Mouse (Mus musculus): Measurements from ENCODE around the gene Fut4. TPM values are rescaled to one million over a fixed set of nuclear protein-coding genes. Genes with fewer than 3 reads are reported as not detected.
"Not testable (repeated sequence)": the region's sequence is repeated elsewhere in the genome, so short reads cannot be mapped to it uniquely, and the experiment has no call there.

Fut4 gene
- total RNA-seq, 2 experiments from 2014 or later = 2.4 to 2.6 TPM

DNA sequence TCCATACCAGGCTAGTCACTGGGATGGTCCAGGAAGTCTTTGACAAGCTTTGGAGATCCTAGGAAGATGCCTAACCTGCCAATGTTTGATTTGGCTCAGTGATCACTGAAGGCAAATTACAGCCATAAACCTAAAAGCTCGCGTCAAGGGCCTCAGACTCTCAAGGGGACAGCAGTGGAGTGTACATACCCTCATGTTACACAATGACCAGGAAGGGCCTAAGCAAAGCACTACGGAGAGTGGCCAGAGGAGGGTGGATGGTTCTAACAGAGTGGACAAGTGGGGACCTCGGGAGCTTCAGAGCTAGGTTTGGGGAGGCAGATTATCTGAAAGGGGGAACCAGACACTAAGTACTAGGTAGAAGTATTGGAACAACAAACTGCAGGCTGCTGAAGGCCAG lies 25.6 kb downstream of the Fut4 start:
- no peak for DNase-seq (ENCODE audit: low spot score in 2 of 2)

DNA sequence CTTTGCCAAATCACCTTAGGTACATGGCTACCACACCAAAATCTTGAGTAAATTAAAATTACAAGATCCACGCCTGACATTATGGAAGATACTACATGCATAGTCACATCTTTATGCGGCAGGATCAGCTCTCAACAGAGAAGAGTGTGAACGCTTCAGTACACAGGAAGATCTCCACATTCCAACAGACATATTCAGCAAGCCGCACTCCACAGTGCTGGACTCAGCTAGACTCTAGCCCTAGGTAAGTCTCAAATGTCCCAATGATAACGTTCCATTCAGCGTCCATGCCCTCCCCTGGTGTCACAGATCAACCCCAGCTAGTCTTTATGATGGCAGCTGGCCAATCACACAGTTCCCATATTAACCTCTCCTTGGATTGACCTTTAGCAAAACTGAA lies 26.2 kb downstream of the Fut4 start:
- no peak for DNase-seq (ENCODE audit: low spot score in 2 of 2)

DNA sequence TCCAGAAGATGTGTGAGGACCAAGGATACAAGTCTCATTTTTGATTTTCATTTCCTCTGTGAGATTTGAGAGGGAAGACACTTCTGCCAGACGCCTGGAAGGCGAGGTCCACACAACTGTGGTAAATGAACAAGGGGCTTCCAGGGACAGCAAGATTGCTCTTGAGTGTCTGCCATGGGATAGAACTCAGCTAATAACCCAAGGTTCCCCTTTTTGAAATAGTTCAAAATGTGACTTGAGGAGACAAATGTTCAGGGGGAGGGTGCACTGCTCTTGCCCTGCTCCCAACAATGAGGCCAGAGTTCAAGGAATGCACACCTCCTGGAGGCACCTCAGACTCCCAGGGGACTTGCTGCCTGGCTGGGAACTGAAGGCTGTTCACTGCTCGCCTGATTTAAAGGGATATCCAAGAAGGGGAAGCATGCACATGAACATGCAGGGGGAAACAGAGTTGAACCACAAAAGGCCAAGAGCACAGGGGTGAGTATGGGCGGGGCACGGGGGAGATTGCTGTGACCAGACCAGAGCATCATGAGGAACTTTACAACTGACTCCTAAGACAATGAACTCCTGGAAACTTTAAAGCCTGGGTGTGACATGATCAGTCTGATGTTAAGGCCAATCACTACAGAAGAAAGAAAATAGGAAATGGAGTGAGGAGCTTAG lies 27.3 kb downstream of the Fut4 start:
- DNase-seq (ENCODE audit: low spot score in 2 of 2) = no peak

DNA sequence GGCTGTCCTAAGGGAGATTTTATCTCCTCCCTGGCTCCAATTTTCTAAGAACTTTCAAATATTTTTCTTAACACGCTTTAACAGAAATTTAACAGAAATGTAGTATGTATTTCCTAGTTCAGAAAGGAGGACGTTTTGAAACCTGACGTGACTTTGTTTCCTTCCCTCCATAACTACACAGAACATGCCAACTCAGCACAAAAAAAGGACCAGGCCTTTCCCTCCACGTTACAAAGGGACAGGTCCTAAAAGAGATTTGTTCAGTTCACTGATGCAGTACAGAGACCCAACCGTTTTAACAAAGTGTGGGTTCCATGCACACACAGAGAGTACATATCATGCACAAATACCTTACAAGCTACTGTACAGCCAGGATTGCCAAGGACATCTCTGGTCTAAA lies 30.6 kb downstream of the Fut4 start:
- DNase-seq (ENCODE audit: low spot score in 2 of 2) = no peak

DNA sequence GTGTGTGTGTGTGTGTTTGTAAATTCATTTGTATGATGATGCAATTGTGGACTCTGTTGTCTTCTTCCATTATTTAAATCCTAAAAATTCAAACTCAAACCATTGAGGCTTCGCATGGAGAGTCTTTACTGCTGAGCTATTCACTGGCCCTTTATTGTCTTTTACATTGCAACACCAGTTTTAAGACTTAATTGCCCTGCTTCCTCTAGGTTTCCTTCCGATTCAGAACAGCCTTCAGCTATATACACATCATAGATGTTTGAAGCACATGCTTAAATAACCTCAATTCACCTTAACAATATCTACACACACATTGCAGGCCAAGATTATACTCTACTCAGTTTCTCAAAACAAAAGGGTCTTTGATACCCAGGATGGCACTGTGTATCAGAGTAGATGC lies 31.8 kb downstream of the Fut4 start:
- DNase-seq (ENCODE audit: low spot score in 2 of 2) = no peak

DNA sequence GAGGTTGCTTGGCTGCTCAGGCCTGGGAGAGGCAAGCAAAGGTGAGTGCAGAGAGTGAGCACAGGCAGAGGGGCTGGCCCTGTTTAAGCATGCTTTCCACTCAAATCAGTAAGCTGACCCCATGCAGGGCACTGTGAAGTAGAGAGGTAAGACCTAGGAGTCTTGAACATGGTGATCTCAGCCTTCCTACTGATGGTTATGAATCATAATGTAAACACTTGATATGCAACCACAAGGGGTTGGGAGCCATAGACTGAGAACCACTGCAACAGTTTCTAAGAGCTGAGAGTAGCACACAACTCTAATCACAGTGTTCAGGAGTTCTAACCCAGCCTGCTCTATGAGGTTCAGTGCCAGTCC lies 33.9 kb downstream of the Fut4 start:
- DNase-seq (ENCODE audit: low spot score in 2 of 2) = no peak

DNA sequence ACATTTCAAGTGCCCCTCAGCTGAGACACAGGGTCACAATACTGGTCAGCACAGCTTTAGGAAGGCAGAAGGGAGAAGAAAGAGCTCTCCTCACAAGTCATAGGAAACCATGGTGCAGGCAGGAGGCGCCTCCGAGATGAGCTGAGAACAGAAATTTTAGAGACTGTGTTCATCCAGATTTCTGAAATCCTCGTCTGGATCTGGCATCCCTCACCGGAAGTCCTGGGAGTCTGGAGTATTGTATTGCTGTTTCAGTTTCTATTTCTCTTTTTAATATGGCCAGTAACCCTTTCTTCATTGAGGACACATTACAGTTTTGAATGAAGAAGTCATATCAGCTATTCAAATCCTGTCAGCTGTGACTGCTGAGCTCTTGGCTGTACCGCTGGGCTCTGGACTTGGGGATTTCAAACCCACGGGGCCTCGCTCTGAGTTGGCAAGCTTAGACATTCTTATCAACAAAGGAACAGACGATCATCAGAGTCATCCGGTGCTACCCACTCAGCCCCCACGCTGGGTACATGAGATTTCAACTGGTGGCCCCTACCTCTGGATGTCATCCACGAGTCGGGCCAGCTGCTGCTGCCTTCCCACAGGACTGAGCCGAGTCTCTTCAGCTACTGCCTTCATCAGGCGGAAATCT lies 34.4 kb downstream of the Fut4 start:
- DNase-seq (ENCODE audit: low spot score in 2 of 2) = no peak

DNA sequence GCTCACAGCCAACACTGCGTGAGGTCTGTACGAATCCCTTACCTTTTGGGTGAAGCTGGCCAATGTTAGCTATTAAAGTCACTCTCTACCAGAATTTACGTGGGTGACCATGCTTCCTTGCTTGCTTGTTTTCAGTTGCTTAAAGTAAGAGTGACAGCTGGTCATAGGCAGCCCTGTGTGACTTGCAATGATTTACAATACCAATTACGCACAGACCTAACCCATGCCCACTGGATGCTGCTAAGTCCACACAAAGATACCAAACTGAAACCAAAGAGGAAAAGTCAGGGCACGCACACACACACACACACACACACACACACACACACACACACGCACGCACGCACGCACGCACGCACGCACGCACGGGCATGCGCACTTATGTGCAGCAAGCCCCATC lies 36.9 kb downstream of the Fut4 start:
- DNase-seq (ENCODE audit: low spot score in 2 of 2) = no peak

DNA sequence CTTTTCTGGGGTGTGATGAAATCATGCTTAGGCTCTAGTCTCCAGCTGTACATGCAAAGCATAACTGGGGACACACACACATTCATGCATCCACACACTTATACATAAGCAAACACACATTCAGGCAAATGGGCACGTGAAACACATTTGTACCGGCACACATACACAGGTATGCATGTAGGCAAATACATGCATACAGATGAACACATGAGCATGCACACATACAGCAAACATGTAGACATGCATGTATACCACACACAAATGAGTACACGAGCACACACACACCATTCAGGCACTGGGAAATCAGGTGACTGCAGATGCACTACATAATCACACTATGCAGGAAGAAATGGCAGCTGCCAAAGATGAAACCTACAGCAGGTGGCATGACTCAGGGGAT lies 41.3 kb downstream of the Fut4 start:
- no peak for DNase-seq (ENCODE audit: low spot score in 2 of 2)

DNA sequence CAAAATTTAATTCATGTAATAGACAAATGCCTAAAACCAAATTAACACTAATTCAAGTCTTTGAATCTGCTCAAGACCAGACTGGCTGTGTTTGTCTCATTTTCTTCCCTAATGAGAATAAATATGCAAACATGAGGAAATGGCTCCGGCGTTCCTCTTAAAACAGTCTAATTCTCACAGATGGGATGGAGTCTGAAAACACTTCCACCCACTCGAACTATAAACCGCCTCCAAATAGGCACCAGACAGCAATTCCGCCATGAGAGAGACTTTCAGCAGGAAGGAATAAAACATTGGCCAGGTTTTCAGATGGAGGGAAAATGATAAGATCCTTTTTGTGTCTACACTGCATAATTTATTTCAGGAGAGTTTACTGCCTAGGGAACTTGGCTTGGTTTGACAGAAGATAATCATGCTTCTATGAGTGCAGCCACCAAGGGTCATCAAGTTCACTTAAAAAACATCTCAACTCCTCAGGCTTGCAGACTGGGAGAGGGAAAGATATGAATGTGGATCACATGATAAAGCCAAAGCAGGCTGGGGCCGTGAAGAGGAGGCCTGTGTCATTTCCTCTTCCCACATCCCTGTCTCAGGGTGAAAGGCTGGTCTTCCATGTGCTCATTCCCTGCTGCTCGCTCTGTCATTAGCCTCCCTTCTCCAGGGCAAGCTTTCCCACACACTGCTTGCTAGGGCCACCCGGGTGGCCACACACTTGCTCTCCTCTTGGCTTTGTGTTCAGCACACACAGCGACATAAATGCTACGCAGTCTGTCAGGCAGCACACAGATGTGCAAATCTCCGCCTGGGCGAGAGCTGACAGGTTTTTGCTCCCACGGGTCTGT lies 46.7 kb downstream of the Fut4 start:
- DNase-seq (ENCODE audit: low spot score in 2 of 2) = no peak

DNA sequence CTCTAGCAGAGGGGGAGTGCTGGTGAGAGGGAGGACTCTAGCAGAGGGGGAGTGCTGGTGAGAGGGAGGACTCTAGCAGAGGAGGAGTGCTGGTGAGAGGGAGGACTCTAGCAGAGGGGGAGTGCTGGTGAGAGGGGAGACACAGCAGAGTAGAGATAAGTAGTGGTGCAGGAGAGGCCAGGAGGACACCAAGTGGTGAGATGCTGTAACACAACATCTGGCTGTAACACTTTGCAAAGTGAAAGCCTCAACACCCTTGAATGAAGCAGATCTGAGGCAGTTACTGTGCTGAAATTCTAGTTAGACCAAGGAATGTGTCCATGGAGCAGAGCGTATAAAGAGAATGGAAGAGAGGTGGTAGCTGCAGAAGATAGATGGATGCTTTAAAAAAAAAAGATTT lies 51.4 kb downstream of the Fut4 start:
- DNase-seq (ENCODE audit: low spot score in 2 of 2) = not testable (repeated sequence)

DNA sequence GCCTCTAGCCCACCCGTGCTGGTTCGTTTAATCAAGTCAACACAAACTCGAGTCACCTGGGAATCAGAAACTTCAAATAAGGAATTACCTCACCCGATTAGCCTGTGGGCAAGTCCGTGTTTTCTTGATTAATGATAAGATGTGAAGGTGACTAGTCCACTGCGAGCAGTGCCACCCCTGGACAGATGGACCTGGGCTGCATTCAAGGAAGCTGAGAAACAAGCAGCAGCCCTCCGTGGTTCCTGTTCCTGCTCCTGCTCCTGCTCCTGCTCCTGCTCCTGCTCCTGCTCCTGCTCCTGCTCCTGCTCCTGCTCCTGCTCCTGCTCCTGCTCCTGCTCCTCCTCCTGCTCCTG lies 52.9 kb downstream of the Fut4 start:
- no peak for DNase-seq (ENCODE audit: low spot score in 2 of 2)

DNA sequence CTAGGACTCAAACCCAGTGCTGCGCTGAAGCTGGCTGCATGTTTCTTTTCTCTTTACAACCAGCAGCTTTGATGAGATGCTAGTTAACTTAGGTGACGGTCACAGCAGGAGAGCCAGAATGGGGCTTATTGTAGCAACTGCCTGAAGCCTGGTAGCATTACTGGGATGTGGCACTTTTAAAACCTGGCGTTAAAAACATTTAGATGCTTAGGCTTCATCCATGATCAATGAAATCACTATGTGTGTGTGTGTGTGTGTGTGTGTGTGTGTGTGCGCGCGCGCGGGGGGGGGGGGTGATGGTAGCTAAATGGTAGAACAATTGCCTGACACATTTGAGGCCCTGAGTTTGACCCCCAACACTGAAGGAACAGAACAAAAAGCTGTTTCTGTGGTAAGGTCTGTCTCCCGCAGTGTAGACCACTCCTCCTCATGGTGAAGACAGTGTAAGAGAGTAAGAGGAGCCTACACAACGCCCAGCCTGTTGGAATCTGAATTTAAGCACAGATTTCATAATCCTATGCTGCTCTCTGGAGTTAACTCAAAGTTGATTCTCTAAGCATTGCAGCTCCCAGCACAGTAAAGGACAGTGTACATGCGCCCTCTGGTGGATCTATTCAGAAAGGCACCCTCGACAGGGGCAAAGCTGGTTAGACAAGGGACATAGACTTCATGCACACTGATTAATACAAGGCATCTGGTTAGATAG lies 53.5 kb downstream of the Fut4 start:
- peak; percentile 73 to 78 for DNase-seq (ENCODE audit: low spot score in 2 of 2)

Other genes starting within 250 kb of the Fut4 start
- 10 to 100 TPM; 61.9 to 68.5 TPM for gene Amotl1, start 107.3 kb downstream of the Fut4 start, total RNA-seq (2021)
- under 1 TPM; 0.28 to 0.40 TPM for gene Piwil4, start 11.7 kb downstream of the Fut4 start, total RNA-seq (2021)
- gene 1700012B09Rik, start 18.6 kb upstream of the Fut4 start, total RNA-seq (2021) = not detected
- gene Mre11a, start 32.3 kb upstream of the Fut4 start, total RNA-seq (2021) = 10 to 100 TPM; 25.8 to 31.3 TPM
- gene Ankrd49, start 32.5 kb upstream of the Fut4 start, total RNA-seq (2021) = 10 to 100 TPM; 21.0 to 21.2 TPM
- gene Gpr83, start 107.8 kb upstream of the Fut4 start, total RNA-seq (2021) = under 1 TPM; 0.08 to 0.31 TPM
- not detected for gene Izumo1r, start 151.6 kb upstream of the Fut4 start, total RNA-seq (2021)